Mouse (Mus musculus) heart, adult 9 months (tissue): Measurements from ENCODE around the gene H2-DMa.
A peak's percentile ranks its signal among the peaks of the same experiment; 100 is the strongest.

Source experiments
- DNase-seq, 2 experiments: peaks; one replicate each; pipeline ENCODE4 v3.0.0; 2022; ENCODE audit warnings: low spot score in 2 of 2

H2-DMa gene

GRCm38 (mm10) chr17:34152923-34153322 is 33.6 kb downstream of the H2-DMa start, which contains the start of gene H2-DMb1:
Gene H2-DMb1 (plus strand): TSS chr17:34153072.
- DNase-seq = peak; percentile 49 to 54

GRCm38 (mm10) chr17:34155534-34155933 is 36.2 kb downstream of the H2-DMa start:
- no peak for DNase-seq

- DNase-seq = no peak
Measured at GRCm38 (mm10) chr17:34164202-34164895, 45.0 kb downstream of the H2-DMa start.

GRCm38 (mm10) chr17:34165033-34165730 is 45.8 kb downstream of the H2-DMa start:
- DNase-seq = no peak

- peak in 1 of 2 experiments; percentile 37 for DNase-seq
Measured at GRCm38 (mm10) chr17:34169279-34169678, 49.9 kb downstream of the H2-DMa start.

GRCm38 (mm10) chr17:34170487-34170876 is 51.1 kb downstream of the H2-DMa start:
- no peak for DNase-seq

- DNase-seq = peak; percentile 55 to 75
Measured at GRCm38 (mm10) chr17:34170877-34171498, 51.6 kb downstream of the H2-DMa start.

- DNase-seq = no peak
Measured at GRCm38 (mm10) chr17:34172528-34172927, 53.2 kb downstream of the H2-DMa start.

GRCm38 (mm10) chr17:34174075-34174474 is 54.7 kb downstream of the H2-DMa start:
- DNase-seq = no peak

- DNase-seq = no peak
Measured at GRCm38 (mm10) chr17:34177179-34177578, 57.8 kb downstream of the H2-DMa start.

GRCm38 (mm10) chr17:34179019-34179418 is 59.7 kb downstream of the H2-DMa start:
- no peak for DNase-seq

- no peak for DNase-seq
Measured at GRCm38 (mm10) chr17:34179913-34180859, 60.8 kb downstream of the H2-DMa start.

- DNase-seq = no peak
Measured at GRCm38 (mm10) chr17:34183564-34184219, 64.4 kb downstream of the H2-DMa start.

- no peak for DNase-seq
Measured at GRCm38 (mm10) chr17:34185526-34185925, 66.2 kb downstream of the H2-DMa start.

- DNase-seq = no peak
Measured at GRCm38 (mm10) chr17:34186885-34187260, 67.5 kb downstream of the H2-DMa start.

GRCm38 (mm10) chr17:34187261-34187916 is 68.0 kb downstream of the H2-DMa start, which contains the start of the genes Tap1 and Psmb9:
Gene Tap1 (plus strand): TSS chr17:34187553.
Gene Psmb9 (minus strand): TSS chr17:34187764.
- peak; percentile 95 to 98 for DNase-seq

- DNase-seq = peak in 1 of 2 experiments; percentile 41
Measured at GRCm38 (mm10) chr17:34188010-34188409, 68.7 kb downstream of the H2-DMa start.
